Mouse (Mus musculus) heart, adult 18-20 months (tissue): ENCODE data around the gene Ankfy1. TPM values are rescaled to one million over a fixed set of nuclear protein-coding genes. Genes with fewer than 3 reads are reported as not detected.

ENCODE experiments used
- DNase-seq, 2 experiments: peaks; one replicate each; pipeline ENCODE4 v3.0.0; 2021 to 2022; ENCODE audit warnings: mixed read lengths in 1 of 2
- microRNA-seq, 2 experiments: library from miRNA; unstranded; fragments of <30 nt; microRNA quantifications; one replicate each; pipeline ENCODE4 v1.2.0; 2022
- total RNA-seq, 2 experiments: library from RNA; stranded (reverse); gene quantifications; 2 replicates each; pipeline ENCODE4 v1.2.3; 2021

The Ankfy1 gene
- total RNA-seq, 2 experiments from 2014 or later = 15.3 to 16.6 TPM

DNA sequence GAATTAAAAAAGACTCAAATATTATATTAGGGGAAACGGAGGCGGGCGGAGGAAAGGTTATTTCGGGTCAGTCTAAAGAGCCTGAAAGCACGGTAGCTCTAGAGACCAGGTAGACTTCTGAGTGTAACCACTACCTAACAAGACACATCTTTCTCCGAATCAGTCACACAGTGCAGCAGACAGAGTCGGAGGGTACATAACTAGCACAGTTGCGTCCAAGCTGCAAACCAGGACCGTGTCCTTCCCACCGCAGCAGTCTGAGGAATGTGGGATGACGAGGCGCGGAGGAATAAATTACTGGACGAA, 105.3 kb downstream of the Ankfy1 start:
- DNase-seq = no peak

GRCm38 (mm10) chr11:72795455-72796295, 105.9 kb downstream of the Ankfy1 start, which contains the start of the genes Cyb5d2 and Zzef1:
Gene Cyb5d2, minus strand, starts transcription at chr11:72796142.
Gene Zzef1, plus strand, starts transcription at chr11:72796226.
- DNase-seq = peak; percentile 94 to 98

- DNase-seq = no peak
Observed at GRCm38 (mm10) chr11:72796296-72796687, 106.5 kb downstream of the Ankfy1 start.

DNA sequence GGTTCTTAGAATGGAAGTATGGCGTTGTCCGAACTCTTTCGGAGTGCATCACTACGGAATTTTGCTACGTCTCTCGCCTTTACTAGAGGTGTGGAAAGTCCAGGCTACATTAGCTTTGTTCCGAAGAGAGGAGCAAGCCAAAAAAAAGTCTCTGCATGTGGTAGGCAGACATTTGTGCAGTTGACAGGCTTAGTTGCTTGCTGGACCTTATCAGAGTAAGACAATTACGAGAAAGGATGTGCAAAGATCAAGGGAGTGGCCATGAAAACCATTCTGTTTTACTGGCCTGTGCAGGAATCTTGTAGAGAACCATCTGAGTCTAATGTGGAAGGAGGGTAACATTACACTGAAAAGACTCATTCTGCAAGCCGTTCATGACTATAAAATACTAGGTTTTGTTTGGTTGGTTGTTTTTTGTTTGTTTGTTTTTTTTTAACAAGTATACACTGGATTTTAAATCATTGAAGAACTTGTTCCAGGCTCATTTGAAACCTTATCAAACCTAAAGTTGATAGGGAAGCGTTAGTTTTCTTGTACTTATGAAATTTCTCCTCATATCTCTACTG, 107.0 kb downstream of the Ankfy1 start:
- no peak for DNase-seq

DNA sequence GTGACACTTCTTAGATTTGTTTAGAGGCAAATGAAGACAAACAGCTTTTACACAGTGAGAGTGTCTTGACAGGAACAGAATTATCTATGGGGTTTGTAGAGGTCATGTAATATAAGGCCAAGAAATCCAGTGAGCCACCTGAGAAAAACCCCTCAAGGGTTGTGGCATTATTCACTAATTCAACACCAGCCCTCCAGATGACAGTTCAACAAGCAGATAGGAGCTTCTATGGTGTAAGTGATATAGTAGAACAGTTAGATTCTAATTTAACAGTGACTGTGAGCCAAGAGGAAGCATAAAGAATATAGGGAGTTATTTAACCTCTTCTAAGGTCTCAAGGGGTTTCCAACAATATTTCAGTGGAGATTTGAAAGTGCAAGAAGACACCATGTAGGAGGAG, 108.3 kb downstream of the Ankfy1 start:
- DNase-seq = no peak

GRCm38 (mm10) chr11:72801182-72801581, 111.4 kb downstream of the Ankfy1 start:
- DNase-seq = no peak

DNA sequence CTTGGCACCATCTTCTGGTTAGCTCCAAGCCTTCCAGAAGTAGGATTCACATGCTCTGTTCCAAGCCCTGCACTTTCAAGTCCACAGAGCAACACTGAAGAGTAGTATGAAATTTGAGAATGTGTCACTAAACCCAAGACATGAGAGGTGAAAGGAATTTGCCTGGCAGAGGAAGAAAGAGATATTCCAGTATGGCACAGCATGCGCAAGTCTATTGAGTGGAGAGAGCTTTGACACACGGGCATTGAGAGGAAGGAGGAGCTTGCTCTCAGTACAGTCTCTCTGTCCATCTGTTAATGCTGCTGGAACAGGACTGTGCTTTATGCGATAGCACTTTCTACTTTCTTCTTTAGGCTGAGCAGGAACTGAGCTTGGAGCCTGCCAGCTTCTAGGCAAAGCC, 113.2 kb downstream of the Ankfy1 start:
- peak; percentile 42 to 49 for DNase-seq

DNA sequence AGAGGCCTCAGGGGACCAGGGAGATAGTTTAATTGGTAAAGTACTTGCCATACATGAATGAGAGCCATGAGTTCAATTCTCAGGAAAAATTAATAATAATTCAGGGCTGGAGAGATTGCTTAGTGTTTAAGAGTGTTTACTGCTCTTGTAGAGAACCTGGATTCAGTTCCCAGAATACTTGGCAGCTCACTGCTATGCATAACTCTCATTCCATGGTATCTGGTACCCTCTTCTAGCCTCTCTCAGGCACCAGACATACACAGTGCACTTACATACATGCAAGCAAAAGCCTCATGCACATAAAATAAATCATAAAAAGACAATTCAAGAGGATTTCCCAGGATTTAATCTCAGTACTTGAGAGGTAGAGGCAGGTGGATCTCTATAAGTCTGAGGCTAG, 114.8 kb downstream of the Ankfy1 start:
- no peak for DNase-seq

- no peak for DNase-seq
Observed at GRCm38 (mm10) chr11:72805232-72805631, 115.4 kb downstream of the Ankfy1 start.

DNA sequence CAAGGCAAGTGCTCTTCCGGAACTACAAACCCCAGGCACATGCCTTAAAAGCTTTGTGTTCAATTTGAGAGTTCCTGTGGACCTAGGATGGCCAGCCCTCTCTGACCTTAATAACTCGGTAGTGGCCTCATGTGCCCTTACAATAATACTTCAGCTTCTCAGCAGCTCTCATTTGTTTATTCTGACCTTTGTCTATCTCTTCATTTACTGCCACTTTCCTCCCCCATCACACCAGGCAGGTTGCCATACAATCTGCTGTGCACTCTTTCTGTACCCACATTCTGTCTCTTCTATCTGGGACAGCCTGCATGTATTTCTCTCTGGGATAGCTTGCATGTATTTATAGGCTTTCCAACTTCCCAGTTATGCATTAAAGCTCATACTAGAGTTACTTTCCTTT, 116.8 kb downstream of the Ankfy1 start:
- no peak for DNase-seq

DNA sequence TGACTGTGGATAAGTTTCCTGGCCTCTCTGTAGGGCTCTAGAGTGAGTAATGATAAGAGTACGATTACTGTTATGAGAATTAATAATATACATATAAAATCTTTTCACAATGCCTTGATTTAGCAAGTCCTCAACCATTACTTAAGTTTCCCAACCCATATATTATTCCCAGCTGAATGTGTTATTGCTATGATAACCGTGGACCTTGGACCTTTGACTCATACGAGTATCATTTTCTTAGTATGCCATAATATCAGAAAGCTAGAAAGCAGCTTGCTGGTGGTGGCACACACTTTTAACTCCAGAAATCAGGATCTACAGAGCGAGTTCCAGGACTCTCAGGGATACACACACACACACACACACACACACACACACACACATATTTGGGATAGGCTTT, 118.2 kb downstream of the Ankfy1 start:
- DNase-seq = no peak

GRCm38 (mm10) chr11:72813687-72814086, 123.9 kb downstream of the Ankfy1 start:
- DNase-seq = no peak

DNA sequence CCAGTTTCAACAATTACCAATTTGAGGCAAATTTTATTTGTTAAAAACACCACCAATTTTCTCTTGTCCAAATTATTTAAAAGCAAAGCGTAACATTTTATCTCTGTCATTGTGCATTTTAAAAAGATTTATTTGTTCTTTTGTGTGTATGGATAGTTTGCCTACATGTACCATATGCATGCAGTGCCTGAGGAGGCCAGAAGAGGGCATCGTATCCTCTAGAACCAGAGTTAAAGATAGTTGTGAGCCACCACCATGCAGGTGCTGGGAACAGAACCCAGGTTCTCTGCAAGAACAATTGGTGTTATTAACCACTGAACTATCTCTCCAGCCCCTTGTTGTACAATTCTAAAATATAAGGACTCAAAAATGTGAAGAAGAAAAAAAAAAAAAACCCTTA, 124.4 kb downstream of the Ankfy1 start:
- DNase-seq = no peak

DNA sequence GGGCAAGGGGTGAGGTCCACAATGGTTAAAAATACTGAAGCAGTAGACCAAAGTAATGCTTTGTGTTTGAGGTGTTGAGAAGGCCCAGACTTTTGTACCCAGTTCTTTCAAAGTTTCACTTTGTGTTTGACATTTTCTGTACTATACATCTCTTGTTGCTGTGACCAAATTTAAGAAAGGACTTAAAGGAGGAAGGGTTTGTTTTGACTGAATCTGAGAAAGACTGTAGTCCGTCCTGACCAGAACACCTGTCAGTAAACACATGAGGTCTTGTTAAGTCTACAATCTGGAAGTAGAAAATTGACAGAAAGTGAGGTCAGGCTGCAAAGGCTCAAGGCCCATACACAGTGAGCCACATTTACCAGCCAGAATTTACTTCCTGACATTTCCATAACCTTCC, 127.1 kb downstream of the Ankfy1 start:
- DNase-seq = no peak

GRCm38 (mm10) chr11:72818067-72818466, 128.3 kb downstream of the Ankfy1 start:
- no peak for DNase-seq

- DNase-seq = no peak
Observed at GRCm38 (mm10) chr11:72821041-72821440, 131.2 kb downstream of the Ankfy1 start.

Small RNAs within 50 kb of the gene (microRNA-seq; reads per million reads assigned to microRNA genes)
- gene Gm25678 = 0 reads per million in 2 experiments

Other genes starting within 250 kb of the Ankfy1 start
- 10 to 100 TPM; 43.1 to 47.5 TPM for gene Mybbp1a, start 248.7 kb upstream of the Ankfy1 start, total RNA-seq
- 1 to 10 TPM; 6.3 to 9.0 TPM for gene Spns2, start 200.1 kb upstream of the Ankfy1 start, total RNA-seq
- gene Spns3, start 139.5 kb upstream of the Ankfy1 start, total RNA-seq = not detected
- 10 to 100 TPM; 49.6 to 54.7 TPM for gene Ube2g1, start 82.7 kb upstream of the Ankfy1 start, total RNA-seq
- gene Cyb5d2, start 106.1 kb downstream of the Ankfy1 start, total RNA-seq = 10 to 100 TPM; 21.5 to 24.3 TPM
- gene Zzef1, start 106.2 kb downstream of the Ankfy1 start, total RNA-seq = 10 to 100 TPM; 16.5 to 19.6 TPM